Mouse (Mus musculus) myocyte (in vitro differentiated cells): ENCODE data around the gene Sox14.

Source experiments
- E2F4 ChIP-seq: IDR thresholded peaks from one replicate; pipeline ENCODE4 v1.6.1; 2011; ENCODE audit warnings: mild to moderate bottlenecking, control low read depth, moderate library complexity; ENCODE audit not compliant: insufficient read depth
- MAX ChIP-seq: IDR thresholded peaks from one replicate; pipeline ENCODE4 v1.6.1; 2011; ENCODE audit warnings: low read depth, mild to moderate bottlenecking, control low read depth
- POLR2A ChIP-seq: IDR thresholded peaks from one replicate; pipeline ENCODE4 v1.6.1; 2011; ENCODE audit warnings: low read depth, mild to moderate bottlenecking, control low read depth, moderate library complexity; ENCODE audit not compliant: insufficient read length
- POLR2AphosphoS2 ChIP-seq: IDR thresholded peaks from one replicate; pipeline ENCODE4 v1.6.1; 2011; ENCODE audit warnings: low read depth, control low read depth; ENCODE audit not compliant: insufficient read length
- SRF ChIP-seq: IDR thresholded peaks from one replicate; pipeline ENCODE4 v1.6.1; 2011; ENCODE audit warnings: low read depth; ENCODE audit not compliant: control insufficient read depth, insufficient read length
- TCF12 ChIP-seq: IDR thresholded peaks from one replicate; pipeline ENCODE4 v1.6.1; 2011; ENCODE audit warnings: mild to moderate bottlenecking, control low read depth; ENCODE audit not compliant: poor library complexity, insufficient read depth, severe bottlenecking
- USF1 ChIP-seq: IDR thresholded peaks from one replicate; pipeline ENCODE4 v1.6.1; 2011; ENCODE audit warnings: low read depth, mild to moderate bottlenecking, control low read depth, moderate library complexity

GRCm38 (mm10) chr9:99869275-99869674 lies 6.7 kb downstream of the Sox14 start:
- TF ChIP-seq E2F4 (no peak), USF1 (no peak), SRF (no peak), POLR2AphosphoS2 (no peak), POLR2A (no peak), TCF12 (no peak), MAX (no peak)
